Mouse (Mus musculus) intestine, embryonic 16.5 days (tissue): ENCODE measurements at regions not wholly inside any gene's neighbourhood (a gene's known extent, or its start where the extent isn't known, plus 50 kb on each side); places are given as distances from the start of the nearest gene placed in this dataset.

Experiments
- ATAC-seq: fragments of 200-750 bp; cut with Nextera tagmentation; 2 replicates; pipeline ENCODE4 v1.8.0; 2017; ENCODE audit warnings: moderate TSS enrichment, moderate library complexity
- H3K27ac ChIP-seq: fragments of 300-500 bp; sonication (generic); 2 replicates; pipeline ENCODE4 v1.5.1; 2014; ENCODE audit warnings: mild to moderate bottlenecking, low read length
- H3K27me3 ChIP-seq: fragments of 300-500 bp; sonication (generic); replicated peaks from 2 replicates; pipeline ENCODE4 v1.6.1; 2014; ENCODE audit warnings: low read length, control low read depth, mixed read lengths; ENCODE audit not compliant: control insufficient read depth, insufficient read depth
- H3K36me3 ChIP-seq: fragments of 300-500 bp; sonication (generic); 2 replicates; pipeline ENCODE4 v1.6.1; 2014; ENCODE audit warnings: low read length, control low read depth; ENCODE audit not compliant: control insufficient read depth, insufficient read depth
- H3K4me1 ChIP-seq: fragments of 300-500 bp; sonication (generic); 2 replicates; pipeline ENCODE4 v1.6.1; 2014; ENCODE audit warnings: low read length, control low read depth, mixed read lengths; ENCODE audit not compliant: control insufficient read depth, insufficient read depth
- H3K4me2 ChIP-seq: fragments of 300-500 bp; sonication (generic); 2 replicates; pipeline ENCODE4 v1.6.1; 2014; ENCODE audit warnings: low read depth, low read length, control low read depth
- H3K4me3 ChIP-seq: fragments of 300-500 bp; sonication (generic); 2 replicates; pipeline ENCODE4 v1.5.1; 2014; ENCODE audit warnings: mild to moderate bottlenecking, low read length
- H3K9ac ChIP-seq: fragments of 300-500 bp; sonication (generic); 2 replicates; pipeline ENCODE4 v1.6.1; 2014; ENCODE audit warnings: low read depth, low read length
- H3K9me3 ChIP-seq: fragments of 300-500 bp; sonication (generic); 2 replicates; pipeline ENCODE4 v1.6.1; 2016; ENCODE audit warnings: low read length, control low read depth; ENCODE audit not compliant: control insufficient read depth
- WGBS: fragments of 180-500 bp; shearing (Covaris S2); extraction: QIAGEN DNeasy Blood & Tissue Kit; methylation state at CpG from one replicate; pipeline ENCODE4 v1.1.7; 2014; 5-methylcytosine and 5-hydroxymethylcytosine counted together

DNA sequence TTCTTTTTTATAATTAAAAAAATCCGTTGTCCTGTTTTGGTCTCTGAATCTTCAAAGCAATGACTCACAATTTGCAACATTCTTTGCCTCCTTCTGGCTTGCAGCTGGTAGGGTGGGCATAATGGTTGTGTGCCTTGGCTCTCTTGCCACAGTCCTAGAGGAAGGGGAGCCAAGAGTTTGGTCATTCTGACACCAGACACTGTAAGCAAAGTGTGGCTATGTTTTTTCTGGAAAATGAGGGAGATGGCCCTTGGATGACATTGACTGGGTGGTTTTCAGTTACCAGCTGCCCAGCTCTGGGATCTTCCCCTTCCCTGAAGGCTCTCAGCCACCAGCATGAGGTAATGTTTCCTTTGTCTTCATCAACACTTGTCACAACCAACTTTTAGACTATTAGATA is 833.2 kb downstream of the Efnb2 start:
- ATAC-seq, result no peak
- WGBS, result 86% methylated on average over 1 of the region's 1 CpGs

GRCm38 (mm10) chr8:7808395-7808794 is 852.6 kb downstream of the Efnb2 start:
- no peak for ATAC-seq
- H3K36me3 ChIP-seq, result no peaks in the 10 kb centered on the region
- no peak overlapping the region for H3K27ac ChIP-seq
- H3K4me1 ChIP-seq, result no peaks in the 10 kb centered on the region
- H3K9me3 ChIP-seq, result no peaks in the 10 kb centered on the region
- H3K9ac ChIP-seq, result no peak overlapping the region
- H3K4me3 ChIP-seq, result no peak overlapping the region
- no peaks in the 10 kb centered on the region for H3K27me3 ChIP-seq
- H3K4me2 ChIP-seq, result no peak overlapping the region
- 76% methylated on average over 1 of the region's 1 CpGs for WGBS

More for the DNA sequence above, 833.2 kb downstream of the Efnb2 start:
- Histone ChIP-seq H3K9me3 (no peaks in the 10 kb centered on the region), H3K36me3 (no peaks in the 10 kb centered on the region), H3K27ac (no peak overlapping the region), H3K4me2 (no peak overlapping the region), H3K4me1 (no peaks in the 10 kb centered on the region), H3K9ac (no peak overlapping the region), H3K27me3 (no peaks in the 10 kb centered on the region), H3K4me3 (no peak overlapping the region)

- no peaks in the 10 kb centered on the region for H3K27me3 ChIP-seq
- H3K9me3 ChIP-seq, result no peaks in the 10 kb centered on the region
- no peak overlapping the region for H3K4me3 ChIP-seq
- no peak for ATAC-seq
- WGBS, result 69% methylated on average over 3 of the region's 3 CpGs
- no peaks in the 10 kb centered on the region for H3K4me1 ChIP-seq
- no peak overlapping the region for H3K27ac ChIP-seq
- H3K4me2 ChIP-seq, result no peak overlapping the region
- H3K36me3 ChIP-seq, result no peaks in the 10 kb centered on the region
- H3K9ac ChIP-seq, result no peak overlapping the region
Measured at GRCm38 (mm10) chr8:7799221-7799620, 861.8 kb downstream of the Efnb2 start.

DNA sequence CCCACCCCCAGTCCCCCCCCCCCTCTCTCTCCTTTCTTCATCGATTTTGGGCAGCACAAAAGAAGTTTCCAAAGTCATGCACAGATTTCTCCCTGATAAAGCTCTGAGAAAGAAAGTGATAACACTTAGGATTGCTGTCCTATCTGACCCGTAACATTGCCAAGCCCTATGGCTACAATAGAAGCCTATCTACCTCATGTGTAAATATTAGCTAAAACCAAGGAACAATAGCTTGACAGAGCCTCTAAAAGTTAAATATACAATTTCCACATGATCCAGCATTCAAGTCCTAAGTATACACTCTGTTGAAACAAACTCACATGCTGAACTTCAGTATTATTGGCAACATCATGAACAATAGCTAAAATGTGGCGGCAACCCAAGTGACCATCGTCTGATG is 864.9 kb downstream of the Efnb2 start:
- Histone ChIP-seq H3K4me3 (no peak overlapping the region), H3K9ac (no peak overlapping the region), H3K4me1 (no peaks in the 10 kb centered on the region), H3K36me3 (no peaks in the 10 kb centered on the region), H3K9me3 (no peaks in the 10 kb centered on the region), H3K27ac (no peak overlapping the region), H3K4me2 (no peak overlapping the region), H3K27me3 (no peaks in the 10 kb centered on the region)
- WGBS, result 71% methylated on average over 4 of the region's 4 CpGs
- ATAC-seq, result no peak

DNA sequence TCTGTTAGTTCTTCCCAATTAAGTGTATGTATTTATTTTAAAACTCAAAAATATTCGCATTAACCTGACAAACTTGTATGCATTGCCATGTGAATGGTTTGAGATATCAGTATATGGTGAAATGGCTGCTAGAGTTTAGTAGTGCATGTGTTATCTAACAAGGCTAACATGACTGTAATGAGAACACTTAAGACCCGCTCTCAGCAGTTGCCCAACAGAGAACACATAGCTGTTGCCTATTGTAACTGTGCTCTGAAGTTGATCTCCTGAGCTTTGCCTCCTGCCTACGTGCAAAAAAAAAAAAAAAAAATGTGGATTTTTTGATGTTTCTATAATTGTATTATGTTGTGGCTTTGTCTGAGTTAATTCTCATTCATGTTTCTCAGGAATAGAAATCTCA is 897.2 kb downstream of the Efnb2 start:
- H3K36me3 ChIP-seq, result no peaks in the 10 kb centered on the region
- H3K27me3 ChIP-seq, result no peaks in the 10 kb centered on the region
- H3K4me2 ChIP-seq, result no peak overlapping the region
- H3K27ac ChIP-seq, result no peak overlapping the region
- WGBS, result 89% methylated on average over 3 of the region's 3 CpGs
- H3K9me3 ChIP-seq, result no peaks in the 10 kb centered on the region
- no peak overlapping the region for H3K9ac ChIP-seq
- no peak for ATAC-seq
- H3K4me3 ChIP-seq, result no peak overlapping the region
- H3K4me1 ChIP-seq, result no peaks in the 10 kb centered on the region

DNA sequence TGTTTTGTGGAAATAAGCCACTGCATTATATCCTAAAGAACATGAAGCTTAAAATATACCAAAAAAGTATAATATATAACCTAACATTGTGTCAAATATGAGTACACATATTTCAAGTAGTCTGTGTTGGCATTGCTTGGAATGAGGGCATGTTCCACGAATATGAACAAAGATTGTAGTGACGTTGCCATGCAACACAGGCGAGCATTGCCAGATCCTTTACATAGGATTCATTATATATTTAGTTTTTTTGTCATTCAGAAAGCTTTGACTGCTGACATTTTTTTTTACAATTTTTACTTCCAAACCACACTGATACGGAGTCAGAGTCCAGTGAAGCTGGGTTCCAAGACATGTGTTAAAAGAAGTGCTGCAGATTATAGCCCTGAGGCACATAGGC is 900.1 kb downstream of the Efnb2 start:
- Histone ChIP-seq H3K4me3 (no peak overlapping the region), H3K27ac (no peak overlapping the region), H3K27me3 (no peaks in the 10 kb centered on the region), H3K4me1 (no peaks in the 10 kb centered on the region), H3K9ac (no peak overlapping the region), H3K9me3 (no peaks in the 10 kb centered on the region), H3K36me3 (no peaks in the 10 kb centered on the region), H3K4me2 (no peak overlapping the region)
- 78% methylated on average over 4 of the region's 4 CpGs for WGBS
- no peak for ATAC-seq

- H3K9ac ChIP-seq, result no peak overlapping the region
- no peak for ATAC-seq
- 61% methylated on average over 2 of the region's 2 CpGs for WGBS
- H3K36me3 ChIP-seq, result no peaks in the 10 kb centered on the region
- H3K4me3 ChIP-seq, result no peak overlapping the region
- no peaks in the 10 kb centered on the region for H3K9me3 ChIP-seq
- no peak overlapping the region for H3K4me2 ChIP-seq
- H3K27ac ChIP-seq, result no peak overlapping the region
- H3K27me3 ChIP-seq, result no peaks in the 10 kb centered on the region
- H3K4me1 ChIP-seq, result peaks cover 3% of the 10 kb centered on the region; the same call in 1 of the 2 replicates
Measured at GRCm38 (mm10) chr8:7732726-7733125, 928.3 kb downstream of the Efnb2 start.

DNA sequence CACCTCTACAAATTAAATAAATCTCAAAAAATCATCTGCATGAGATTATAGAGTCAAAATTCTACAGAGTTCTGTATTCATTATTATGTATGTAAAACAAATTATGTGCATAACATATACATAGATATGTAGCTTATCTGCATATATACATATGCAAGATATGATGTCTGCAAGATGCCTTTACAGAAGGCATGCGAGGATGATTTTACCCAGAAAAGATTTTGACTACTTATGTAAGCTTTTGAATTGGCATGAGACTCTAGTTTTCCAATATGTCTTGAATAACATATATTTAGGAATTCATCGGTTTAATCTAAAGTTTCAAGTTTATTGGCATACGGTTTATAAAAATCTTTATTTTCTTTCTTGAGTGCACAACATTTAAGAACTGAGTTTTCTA is 939.2 kb downstream of the Efnb2 start:
- 94% methylated on average over 3 of the region's 3 CpGs for WGBS
- H3K36me3 ChIP-seq, result no peaks in the 10 kb centered on the region
- no peak for ATAC-seq
- no peaks in the 10 kb centered on the region for H3K4me1 ChIP-seq
- H3K9ac ChIP-seq, result no peak overlapping the region
- no peak overlapping the region for H3K4me2 ChIP-seq
- H3K27ac ChIP-seq, result no peak overlapping the region
- H3K27me3 ChIP-seq, result no peaks in the 10 kb centered on the region
- no peak overlapping the region for H3K4me3 ChIP-seq
- H3K9me3 ChIP-seq, result no peaks in the 10 kb centered on the region

- no peaks in the 10 kb centered on the region for H3K4me1 ChIP-seq
- no peak overlapping the region for H3K4me2 ChIP-seq
- no peaks in the 10 kb centered on the region for H3K9me3 ChIP-seq
- 82% methylated on average over 5 of the region's 5 CpGs for WGBS
- no peaks in the 10 kb centered on the region for H3K27me3 ChIP-seq
- H3K9ac ChIP-seq, result no peak overlapping the region
- ATAC-seq, result no peak
- H3K27ac ChIP-seq, result no peak overlapping the region
- H3K4me3 ChIP-seq, result no peak overlapping the region
- no peaks in the 10 kb centered on the region for H3K36me3 ChIP-seq
Measured at GRCm38 (mm10) chr8:7718898-7719696, 941.9 kb downstream of the Efnb2 start.

GRCm38 (mm10) chr8:7710764-7711163 is 950.3 kb downstream of the Efnb2 start:
- Histone ChIP-seq H3K36me3 (no peaks in the 10 kb centered on the region), H3K4me1 (no peaks in the 10 kb centered on the region), H3K27ac (no peak overlapping the region), H3K9ac (no peak overlapping the region), H3K4me3 (no peak overlapping the region), H3K9me3 (no peaks in the 10 kb centered on the region), H3K4me2 (no peak overlapping the region), H3K27me3 (no peaks in the 10 kb centered on the region)
- ATAC-seq, result no peak
- 67% methylated on average over 1 of the region's 1 CpGs for WGBS
